Mouse (Mus musculus) heart, embryonic 14.5 days (tissue): ENCODE measurements around the gene Olfr177. TPM values are rescaled to one million over a fixed set of nuclear protein-coding genes. Genes with fewer than 3 reads are reported as not detected.

Experiments used
- polyA plus RNA-seq: library from polyadenylated mRNA; unstranded; fragments of >200 nt; fragmentation: Nextera tagmentation; extraction: Ambion mirVana; gene quantifications from 2 replicates; pipeline ENCODE4 v1.2.1, GENCODE M21; 2014

The Olfr177 gene
- polyA plus RNA-seq, 1 experiment from 2014 or later, result not detected

Other genes starting within 250 kb of the Olfr177 start
- not detected in 2 replicates for gene E330017A01Rik, start 236.0 kb downstream of the Olfr177 start, polyA plus RNA-seq
- 38.4 and 41.3 TPM in 2 replicates for gene Cpox, start 204.5 kb downstream of the Olfr177 start, polyA plus RNA-seq
- not detected in 2 replicates for gene Gpr15, start 155.7 kb downstream of the Olfr177 start, polyA plus RNA-seq
- gene Cldnd1, start 146.9 kb downstream of the Olfr177 start, polyA plus RNA-seq, result 106 and 111 TPM in 2 replicates
- not detected in 2 replicates for gene Olfr172, start 111.6 kb downstream of the Olfr177 start, polyA plus RNA-seq
- gene Olfr173, start 74.5 kb downstream of the Olfr177 start, polyA plus RNA-seq, result not detected in 2 replicates
- not detected in 2 replicates for gene Olfr175-ps1, start 48.0 kb downstream of the Olfr177 start, polyA plus RNA-seq
- not detected in 2 replicates for gene Olfr178, start 17.3 kb upstream of the Olfr177 start, polyA plus RNA-seq
- not detected in 2 replicates for gene Olfr181, start 54.0 kb upstream of the Olfr177 start, polyA plus RNA-seq
- not detected in 2 replicates for gene Olfr180, start 54.6 kb upstream of the Olfr177 start, polyA plus RNA-seq
- gene Olfr183, start 120.6 kb upstream of the Olfr177 start, polyA plus RNA-seq, result not detected in 2 replicates
- not detected in 2 replicates for gene Olfr186, start 155.5 kb upstream of the Olfr177 start, polyA plus RNA-seq
- not detected in 2 replicates for gene Olfr187, start 165.0 kb upstream of the Olfr177 start, polyA plus RNA-seq
- gene Olfr190, start 203.2 kb upstream of the Olfr177 start, polyA plus RNA-seq, result not detected in 2 replicates
- not detected in 2 replicates for gene Olfr191, start 215.1 kb upstream of the Olfr177 start, polyA plus RNA-seq
- gene Olfr193, start 237.1 kb upstream of the Olfr177 start, polyA plus RNA-seq, result not detected in 2 replicates
- not detected in 2 replicates for gene Olfr194, start 246.3 kb upstream of the Olfr177 start, polyA plus RNA-seq